Mouse (Mus musculus) hindbrain, embryonic 11.5 days (tissue): ENCODE results near the gene Ablim1. TPM values are rescaled to one million over a fixed set of nuclear protein-coding genes. Genes with fewer than 3 reads are reported as not detected.

ENCODE experiments used
- ATAC-seq: fragments of 200-750 bp; cut with Nextera tagmentation; 2 replicates; pipeline ENCODE4 v1.8.0; 2017; ENCODE audit warnings: mild to moderate bottlenecking, moderate TSS enrichment, moderate library complexity; ENCODE audit not compliant: low FRiP score
- DNase-seq: peaks from one replicate; pipeline ENCODE4 v3.0.0-alpha.2; 2015; ENCODE audit warnings: low spot score
- H3K27ac ChIP-seq: fragments of 300-500 bp; sonication (generic); 2 replicates; pipeline ENCODE4 v1.5.1; 2014; ENCODE audit warnings: mild to moderate bottlenecking, low read depth, low read length
- H3K27me3 ChIP-seq: fragments of 300-500 bp; sonication (generic); 2 replicates; pipeline ENCODE4 v1.6.1; 2014; ENCODE audit warnings: mild to moderate bottlenecking, low read length, moderate library complexity, mixed read lengths; ENCODE audit not compliant: control insufficient read depth, insufficient read depth
- H3K36me3 ChIP-seq: fragments of 300-500 bp; sonication (generic); 2 replicates; pipeline ENCODE4 v1.6.1; 2014; ENCODE audit warnings: mild to moderate bottlenecking, low read length, moderate library complexity, mixed read lengths; ENCODE audit not compliant: control insufficient read depth, insufficient read depth
- H3K4me1 ChIP-seq: fragments of 300-500 bp; sonication (generic); replicated peaks from 2 replicates; pipeline ENCODE4 v1.6.1; 2014; ENCODE audit warnings: low read length, mixed read lengths; ENCODE audit not compliant: control insufficient read depth, insufficient read depth
- H3K4me2 ChIP-seq: fragments of 300-500 bp; sonication (generic); replicated peaks from 2 replicates; pipeline ENCODE4 v1.6.1; 2014; ENCODE audit warnings: mild to moderate bottlenecking, low read depth, low read length
- H3K4me3 ChIP-seq: fragments of 300-500 bp; sonication (generic); 2 replicates; pipeline ENCODE4 v1.5.1; 2014; ENCODE audit warnings: low read depth, low read length
- H3K9ac ChIP-seq: fragments of 300-500 bp; sonication (generic); 2 replicates; pipeline ENCODE4 v1.6.1; 2014; ENCODE audit warnings: low read depth, low read length
- H3K9me3 ChIP-seq: fragments of 300-500 bp; sonication (generic); 2 replicates; pipeline ENCODE4 v1.6.1; 2016; ENCODE audit warnings: low read length; ENCODE audit not compliant: control insufficient read depth
- WGBS: fragments of 180-500 bp; shearing (Covaris S2); extraction: QIAGEN DNeasy Blood & Tissue Kit; methylation state at CpG from one replicate; pipeline ENCODE4 v1.1.7; 2014; 5-methylcytosine and 5-hydroxymethylcytosine counted together
- polyA plus RNA-seq: library from polyadenylated mRNA; unstranded; fragments of >200 nt; fragmentation: Nextera tagmentation; extraction: Ambion mirVana; gene quantifications from 2 replicates; pipeline ENCODE4 v1.2.1, GENCODE M21; 2014

The Ablim1 gene
- polyA plus RNA-seq, 1 experiment from 2014 or later, result 18.6 TPM

DNA sequence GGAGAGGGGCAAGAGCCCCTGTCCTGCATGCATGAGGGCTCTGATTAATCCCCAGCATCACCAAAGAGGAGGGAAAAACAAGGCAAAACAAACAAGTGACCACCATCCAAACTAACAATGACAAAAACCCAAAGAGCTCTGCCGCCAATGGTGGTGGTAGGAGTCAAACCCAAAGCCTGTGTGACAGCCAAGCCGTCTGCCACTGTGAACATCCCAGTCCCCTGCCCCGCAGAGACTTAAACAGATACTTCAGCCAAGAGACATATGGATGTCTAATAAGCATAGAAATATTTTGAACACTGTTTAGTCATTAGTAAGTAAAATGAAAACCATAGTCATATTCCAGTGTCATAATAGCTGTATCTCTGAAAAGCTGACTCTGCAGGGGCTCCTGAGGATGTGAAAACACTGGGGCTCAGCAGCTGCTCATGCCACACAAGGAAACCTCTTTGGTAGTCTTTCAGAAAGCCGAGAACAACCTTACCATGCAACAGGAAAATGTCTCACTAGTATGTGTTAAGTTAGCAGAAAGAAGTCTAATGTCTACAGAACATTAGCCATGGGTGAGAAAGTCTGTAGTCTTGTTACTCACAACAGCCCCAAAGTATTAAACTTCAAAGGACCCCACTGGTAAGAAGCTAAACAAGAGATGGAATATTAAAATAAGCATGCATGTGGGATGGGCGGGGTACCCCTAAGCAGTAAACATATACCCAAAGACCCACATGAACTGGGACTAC, 221.6 kb downstream of the Ablim1 start:
- no peaks in the 10 kb centered on the region for H3K36me3 ChIP-seq
- H3K27ac ChIP-seq, result no peak overlapping the region
- no peak for DNase-seq
- H3K4me3 ChIP-seq, result no peak overlapping the region
- no peaks in the 10 kb centered on the region for H3K27me3 ChIP-seq
- WGBS, result 82% methylated on average over 5 of the region's 5 CpGs
- no peak overlapping the region for H3K9ac ChIP-seq
- no peaks in the 10 kb centered on the region for H3K9me3 ChIP-seq
- no peak for ATAC-seq
- no peak overlapping the region for H3K4me2 ChIP-seq
- H3K4me1 ChIP-seq, result peaks cover 2% of the 10 kb centered on the region; the same call in 1 of the 2 replicates

DNA sequence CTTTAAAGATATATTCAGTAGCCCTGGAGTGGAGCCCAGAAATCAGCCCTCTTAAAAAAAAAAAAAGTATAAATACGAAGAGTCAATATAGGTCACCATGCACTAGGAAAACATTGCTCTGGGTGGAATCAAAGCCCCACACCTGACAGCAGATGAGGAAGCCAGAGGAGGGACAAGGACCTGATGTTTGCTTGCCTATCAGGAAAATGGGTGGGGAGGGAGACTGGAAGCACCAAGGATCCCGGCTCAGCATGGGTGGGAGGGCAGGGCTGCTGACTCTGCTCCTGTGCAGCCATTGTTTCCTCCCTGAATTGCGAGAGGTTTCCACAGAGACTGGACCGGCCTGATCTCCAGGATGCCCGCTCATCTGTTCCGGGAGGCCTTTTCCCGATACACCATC, 223.4 kb downstream of the Ablim1 start:
- H3K9ac ChIP-seq, result no peak overlapping the region
- H3K4me1 ChIP-seq, result peaks cover 2% of the 10 kb centered on the region; the same call in 1 of the 2 replicates
- DNase-seq (no peak), ATAC-seq (no peak)
- no peak overlapping the region for H3K4me3 ChIP-seq
- H3K27me3 ChIP-seq, result no peaks in the 10 kb centered on the region
- WGBS, result 69% methylated on average over 7 of the region's 7 CpGs
- H3K27ac ChIP-seq, result no peak overlapping the region
- H3K4me2 ChIP-seq, result no peak overlapping the region
- no peaks in the 10 kb centered on the region for H3K36me3 ChIP-seq
- H3K9me3 ChIP-seq, result no peaks in the 10 kb centered on the region

GRCm38 (mm10) chr19:57088804-57089369, 225.8 kb downstream of the Ablim1 start:
- Histone ChIP-seq H3K9ac (no peak overlapping the region), H3K4me3 (no peak overlapping the region), H3K27ac (no peak overlapping the region), H3K4me2 (no peak overlapping the region), H3K4me1 (peaks cover 2% of the 10 kb centered on the region; the same call in 1 of the 2 replicates), H3K27me3 (no peaks in the 10 kb centered on the region), H3K36me3 (no peaks in the 10 kb centered on the region), H3K9me3 (no peaks in the 10 kb centered on the region)
- ATAC-seq, result no peak
- DNase-seq, result no peak
- 80% methylated on average over 2 of the region's 2 CpGs for WGBS

DNA sequence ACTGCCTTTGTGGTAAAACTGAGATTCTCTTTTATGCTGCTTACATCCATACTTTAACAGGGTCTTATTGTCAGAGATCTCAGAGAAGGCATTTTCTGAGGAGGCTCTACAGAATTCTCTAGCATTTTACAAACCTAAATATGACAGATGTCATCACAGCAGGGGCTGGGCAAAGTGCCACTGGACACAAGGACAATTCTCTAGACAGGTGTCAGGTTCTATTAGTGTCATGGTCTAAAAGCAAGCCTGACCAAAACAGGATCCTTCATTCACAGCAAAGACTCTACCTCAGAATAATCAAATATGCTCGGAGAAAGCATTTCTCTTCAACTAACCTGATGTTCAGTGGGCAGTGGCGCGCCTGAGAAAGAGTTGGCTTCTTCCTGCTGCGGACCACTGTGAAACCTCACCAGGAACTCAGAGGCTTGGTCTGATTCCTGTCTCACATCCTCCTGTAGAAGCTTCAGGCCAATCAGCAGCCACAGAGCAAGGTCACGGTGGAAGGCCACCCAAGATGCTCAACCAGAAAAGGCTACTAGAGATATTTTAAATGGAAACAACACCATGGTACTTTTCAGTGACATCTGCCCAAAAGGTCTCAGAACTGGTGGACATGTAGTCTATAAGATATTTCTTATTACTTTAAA, 230.1 kb downstream of the Ablim1 start:
- Histone ChIP-seq H3K4me1 (no peaks in the 10 kb centered on the region), H3K36me3 (no peaks in the 10 kb centered on the region), H3K9me3 (no peaks in the 10 kb centered on the region), H3K27me3 (no peaks in the 10 kb centered on the region), H3K4me2 (no peak overlapping the region), H3K9ac (no peak overlapping the region), H3K27ac (no peak overlapping the region), H3K4me3 (no peak overlapping the region)
- DNase-seq, result no peak
- 91% methylated on average over 5 of the region's 5 CpGs for WGBS
- no peak for ATAC-seq

- no peak for DNase-seq
- Histone ChIP-seq H3K27me3 (no peaks in the 10 kb centered on the region), H3K36me3 (no peaks in the 10 kb centered on the region), H3K9me3 (no peaks in the 10 kb centered on the region), H3K4me2 (no peak overlapping the region), H3K4me1 (no peaks in the 10 kb centered on the region), H3K27ac (no peak overlapping the region), H3K9ac (no peak overlapping the region), H3K4me3 (no peak overlapping the region)
- no peak for ATAC-seq
- 89% methylated on average over 2 of the region's 2 CpGs for WGBS
Observed at GRCm38 (mm10) chr19:57083887-57084286, 230.8 kb downstream of the Ablim1 start.

DNA sequence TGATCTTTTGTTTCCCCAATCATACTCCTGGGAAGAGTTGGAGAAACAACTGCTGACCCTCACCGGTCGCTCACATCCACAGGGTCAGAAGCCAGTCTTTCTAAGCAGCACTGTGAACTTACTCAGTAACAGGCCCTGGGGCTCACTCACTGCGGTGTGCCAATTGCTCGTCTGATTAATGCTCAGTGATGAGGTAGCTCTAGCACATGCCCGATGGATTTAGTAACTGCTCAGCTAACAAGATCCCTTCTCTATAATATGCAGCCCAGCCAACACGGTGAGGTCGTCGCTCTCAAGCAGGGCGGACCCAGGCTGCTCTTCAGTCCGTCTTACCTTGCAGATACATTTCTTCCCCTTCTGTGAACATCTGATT, 231.6 kb downstream of the Ablim1 start:
- DNase-seq (no peak), ATAC-seq (no peak)
- 0 out of 2 replicates have a peak, but pooled peaks cover 2% of the 10 kb centered on the region for H3K4me1 ChIP-seq
- H3K9ac ChIP-seq, result no peak overlapping the region
- 74% methylated on average over 10 of the region's 10 CpGs for WGBS
- no peak overlapping the region for H3K4me3 ChIP-seq
- no peaks in the 10 kb centered on the region for H3K9me3 ChIP-seq
- H3K36me3 ChIP-seq, result no peaks in the 10 kb centered on the region
- no peaks in the 10 kb centered on the region for H3K27me3 ChIP-seq
- no peak overlapping the region for H3K4me2 ChIP-seq
- no peak overlapping the region for H3K27ac ChIP-seq

DNA sequence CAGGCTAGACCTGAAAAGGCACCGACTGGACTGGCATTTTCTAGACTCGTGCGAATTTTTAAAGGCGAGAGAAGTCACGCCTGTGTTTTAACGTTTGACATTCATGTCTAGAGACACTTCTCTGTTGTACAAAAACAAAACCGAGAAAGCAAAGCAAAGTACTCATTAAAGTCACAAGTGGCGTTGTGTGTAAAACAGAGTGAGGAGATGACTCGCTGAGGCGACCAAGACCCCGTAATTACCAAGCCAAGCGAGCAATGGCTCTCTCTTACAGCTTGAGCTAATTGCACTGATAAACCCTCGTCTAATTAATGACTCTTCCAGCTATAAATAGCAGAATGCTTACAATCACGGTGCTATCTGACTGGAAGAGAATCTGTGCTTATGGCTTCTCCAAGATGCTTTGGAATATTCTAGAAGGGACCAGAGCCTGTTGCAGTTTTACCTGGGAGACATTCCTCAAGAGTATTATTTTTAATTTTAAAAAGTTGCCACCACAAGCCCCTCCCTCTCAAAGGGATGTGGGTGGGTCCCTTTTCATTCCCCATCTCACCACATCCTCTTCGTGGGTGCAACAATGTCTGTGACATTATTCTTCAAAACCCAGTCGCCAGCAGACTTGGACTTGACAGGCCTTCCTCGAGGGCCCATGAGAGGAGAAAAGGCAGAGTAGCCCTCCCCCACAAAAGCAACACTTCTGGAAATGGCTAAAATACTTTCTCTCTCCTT, 232.1 kb downstream of the Ablim1 start:
- Histone ChIP-seq H3K27ac (no peak overlapping the region), H3K9ac (no peak overlapping the region), H3K9me3 (no peaks in the 10 kb centered on the region), H3K27me3 (no peaks in the 10 kb centered on the region), H3K36me3 (no peaks in the 10 kb centered on the region), H3K4me1 (0 out of 2 replicates have a peak, but pooled peaks cover 6% of the 10 kb centered on the region), H3K4me2 (no peak overlapping the region), H3K4me3 (no peak overlapping the region)
- no peak for ATAC-seq
- DNase-seq, result no peak
- WGBS, result 79% methylated on average over 17 of the region's 17 CpGs

GRCm38 (mm10) chr19:57081536-57081935, 233.2 kb downstream of the Ablim1 start:
- Histone ChIP-seq H3K9ac (no peak overlapping the region), H3K4me3 (no peak overlapping the region), H3K27ac (no peak overlapping the region), H3K4me1 (0 out of 2 replicates have a peak, but pooled peaks cover 6% of the 10 kb centered on the region), H3K9me3 (no peaks in the 10 kb centered on the region), H3K4me2 (no peak overlapping the region), H3K36me3 (no peaks in the 10 kb centered on the region), H3K27me3 (no peaks in the 10 kb centered on the region)
- DNase-seq (no peak), ATAC-seq (no peak)
- 46% methylated on average over 4 of the region's 4 CpGs for WGBS
